ENCODE assay signal across 22 mouse cellular contexts in genomic region chr2:65214556-65214955, GRCm38 (mm10).
"Had no signal": no experiment of that assay in that cellular context is flagged by ENCODE, and none has a peak within 500 bp of the region (broad histone marks: within the 10 kb centered on the region; RNA-seq: fewer than 3 reads in every experiment).

No protein-coding gene starts in this region.

- H3K36me3 ChIP-seq: limb, embryonic 10.5 days; limb, embryonic 13.5 days; liver, embryonic 12.5 days; liver, embryonic 15.5 days; lung, embryonic 15.5 days; midbrain, embryonic 10.5 days; midbrain, embryonic 13.5 days; neural tube, embryonic 13.5 days had no signal

- H3K27me3 ChIP-seq: limb, embryonic 13.5 days; liver, embryonic 12.5 days; liver, embryonic 15.5 days; lung, embryonic 15.5 days; megakaryocyte, embryonic 14.5 days; midbrain, embryonic 13.5 days; neural tube, embryonic 13.5 days had no signal

- ATAC-seq: hindbrain, postnatal 0 days; inflammation-experienced regulatory T-cells, adult 6 months; liver, embryonic 12.5 days; midbrain, embryonic 13.5 days; midbrain, embryonic 16.5 days had no signal

- H3K4me1 ChIP-seq: limb, embryonic 13.5 days; liver, embryonic 12.5 days; lung, embryonic 15.5 days; megakaryocyte, embryonic 14.5 days; midbrain, embryonic 13.5 days; neural tube, embryonic 13.5 days had no signal

- H3K9ac ChIP-seq: limb, embryonic 13.5 days; liver, embryonic 12.5 days; liver, embryonic 15.5 days; lung, embryonic 15.5 days; midbrain, embryonic 13.5 days; neural tube, embryonic 13.5 days had no signal

- DNase-seq: kidney, postnatal 36 days; liver; lung, adult 18-20 months; lung, postnatal 10 days; lung, postnatal 36 days; thymus, adult 2 months; thymus, postnatal 14 days; thymus, postnatal 4 days had no signal

- H3K4me2 ChIP-seq: limb, embryonic 13.5 days; liver, embryonic 12.5 days; liver, embryonic 15.5 days; lung, embryonic 15.5 days; midbrain, embryonic 13.5 days; neural tube, embryonic 13.5 days had no signal

- H3K27ac ChIP-seq: hindbrain, postnatal 0 days; kidney, postnatal 0 days; limb, embryonic 10.5 days; limb, embryonic 13.5 days; liver, embryonic 12.5 days; liver, embryonic 15.5 days; lung, embryonic 15.5 days; midbrain, embryonic 10.5 days; midbrain, embryonic 13.5 days; neural tube, embryonic 13.5 days had no signal

- H3K4me3 ChIP-seq: limb, embryonic 10.5 days; limb, embryonic 13.5 days; liver, embryonic 12.5 days; liver, embryonic 15.5 days; lung, embryonic 15.5 days; megakaryocyte, embryonic 14.5 days; midbrain, embryonic 10.5 days; midbrain, embryonic 13.5 days; myocyte; neural tube, embryonic 13.5 days had no signal

- H3K9me3 ChIP-seq: limb, embryonic 10.5 days; limb, embryonic 13.5 days; liver, embryonic 12.5 days; liver, embryonic 15.5 days; lung, embryonic 15.5 days; megakaryocyte, embryonic 14.5 days; midbrain, embryonic 10.5 days; midbrain, embryonic 13.5 days; neural tube, embryonic 13.5 days had no signal
